Mouse (Mus musculus) retina, embryonic 14.5 days (tissue): ENCODE measurements around the gene Fbxl8.
A peak's percentile ranks its signal among the peaks of the same experiment; 100 is the strongest.

Source experiments
- DNase-seq: peaks from one replicate; pipeline ENCODE4 v3.0.0-alpha.2; 2015; ENCODE audit warnings: low spot score

The Fbxl8 gene

DNA sequence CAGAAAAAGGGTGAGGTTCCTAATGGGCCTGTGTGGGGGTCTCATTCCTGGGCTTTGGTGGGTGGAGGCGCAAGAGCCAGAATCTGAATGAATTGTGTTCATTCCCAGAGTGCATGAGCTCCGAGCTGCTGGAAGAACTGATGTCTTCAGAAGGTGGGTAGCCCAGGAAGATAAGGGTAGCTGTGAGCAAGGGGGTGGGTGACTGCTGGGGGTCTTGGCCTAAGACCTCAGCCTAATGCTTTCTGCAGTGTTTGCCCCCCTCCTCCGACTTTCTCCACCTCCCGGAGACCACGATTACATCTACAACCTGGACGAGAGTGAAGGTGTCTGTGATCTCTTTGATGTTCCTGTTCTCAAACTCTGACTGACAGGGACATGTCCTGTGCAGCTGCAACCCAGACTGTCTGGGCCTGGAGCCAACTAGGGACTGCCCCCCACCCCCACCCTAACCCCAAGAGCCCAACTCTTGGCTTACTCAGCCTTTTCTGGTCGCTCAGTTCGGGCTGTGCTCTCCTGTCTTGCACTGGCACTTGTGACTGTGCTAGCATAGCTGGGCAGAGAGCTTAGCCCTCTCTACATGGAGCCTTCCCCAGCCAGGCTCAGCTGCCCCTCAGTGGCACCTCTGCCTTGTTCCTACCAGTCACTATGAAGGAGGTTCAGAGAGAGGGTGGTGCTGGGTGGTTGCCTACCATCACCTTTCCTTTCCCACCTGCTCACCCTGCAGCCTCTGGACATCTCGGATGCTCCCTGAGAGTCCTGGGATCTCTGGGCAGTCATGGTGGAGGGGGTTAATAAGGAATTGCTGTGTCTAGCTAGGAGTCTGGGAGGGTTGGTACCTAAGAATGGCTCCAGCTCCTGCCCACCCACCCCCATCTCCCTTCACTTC lies 40.1 kb downstream of the Fbxl8 start:
- DNase-seq: no peak

DNA sequence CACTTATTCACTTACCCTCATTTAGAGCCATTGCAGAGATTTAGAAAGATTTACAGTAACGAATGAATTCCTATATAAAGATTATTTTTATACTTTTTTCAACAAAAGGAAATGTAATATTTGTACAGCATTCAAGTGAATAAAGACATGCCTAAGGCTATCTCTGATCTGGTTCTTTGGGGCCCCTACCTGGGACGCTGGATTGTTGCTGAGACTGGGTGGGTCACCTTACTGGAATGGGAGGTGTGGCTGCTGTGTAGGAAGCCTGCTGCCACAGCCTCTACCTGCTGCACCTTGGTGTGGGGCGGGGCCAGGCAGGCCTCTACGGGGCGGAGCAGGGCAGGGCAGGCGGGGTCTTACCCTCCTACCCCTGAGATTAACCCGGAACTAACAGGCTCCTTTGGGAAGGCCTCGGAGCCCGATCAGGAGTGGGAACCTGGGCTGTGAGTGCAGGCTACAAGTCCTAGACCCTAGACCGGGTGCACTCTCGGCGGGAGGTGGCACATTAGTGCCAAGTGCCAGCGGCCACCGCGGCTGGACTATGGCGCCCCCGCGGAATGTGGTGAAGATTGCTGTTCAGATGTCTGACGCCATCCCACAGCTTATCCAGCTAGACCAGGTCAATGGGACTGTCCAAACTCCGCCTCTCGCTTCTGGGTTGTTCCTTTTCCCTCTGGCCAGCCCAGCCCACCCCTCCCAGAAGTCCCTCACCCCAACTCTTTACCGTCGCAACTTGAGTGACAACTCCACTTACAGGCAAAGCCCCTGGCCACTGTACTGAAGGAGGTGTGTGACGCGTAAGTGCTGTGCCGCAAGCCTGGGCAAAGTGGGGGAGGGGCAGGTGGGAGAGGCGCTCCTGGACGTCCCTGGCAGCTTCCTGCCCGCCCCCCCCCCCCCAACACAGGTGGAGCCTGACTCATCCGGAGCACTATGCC lies 41.0 kb downstream of the Fbxl8 start, which contains the start of gene Elmo3:
Elmo3 (plus strand) TSS at position 391 of the 935 bp plus-strand sequence.
- peak; percentile 44 for DNase-seq

DNA sequence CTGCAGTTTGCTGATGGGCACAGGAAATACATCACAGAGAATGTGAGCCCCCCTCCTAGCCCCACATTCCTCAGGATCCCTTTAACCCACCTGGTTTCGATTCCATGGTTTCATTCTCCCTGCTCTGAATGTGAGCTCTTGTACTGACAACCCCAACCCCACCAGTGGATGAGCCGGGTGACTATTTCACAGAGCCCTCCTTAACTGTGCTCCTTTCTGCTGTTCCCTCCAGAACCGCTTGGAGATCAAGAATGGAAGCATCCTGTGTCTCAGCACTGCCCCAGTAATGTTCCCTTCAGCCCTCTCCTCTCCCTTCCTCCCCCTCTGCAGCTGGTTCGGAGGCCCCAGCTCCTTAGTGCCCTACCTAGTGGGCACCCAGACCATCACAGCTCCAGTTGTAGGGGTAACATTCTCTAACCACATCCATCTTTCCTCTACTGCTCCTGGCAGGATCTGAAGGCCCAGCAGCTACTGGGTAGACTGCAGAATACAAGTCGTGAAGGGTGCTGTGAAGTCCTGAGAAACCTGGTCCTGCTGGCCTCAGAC lies 41.8 kb downstream of the Fbxl8 start:
- no peak for DNase-seq

DNA sequence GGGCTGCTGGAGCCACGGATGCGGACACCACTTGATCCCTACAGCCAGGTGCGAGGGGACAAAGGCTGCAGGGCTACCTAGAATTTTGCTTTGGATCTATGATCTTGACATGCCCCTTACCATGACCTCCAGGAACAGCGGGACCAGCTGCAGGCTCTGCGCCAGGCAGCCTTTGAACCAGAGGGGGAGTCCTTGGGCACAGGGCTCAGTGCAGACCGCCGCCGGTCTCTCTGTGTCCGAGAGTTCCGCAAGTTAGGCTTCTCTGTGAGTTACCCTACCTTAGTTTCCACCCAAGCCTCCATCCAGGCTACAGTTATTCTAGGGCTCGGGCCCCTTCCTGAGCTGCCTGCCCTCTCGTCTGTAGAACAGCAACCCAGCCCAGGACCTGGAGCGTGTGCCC lies 43.2 kb downstream of the Fbxl8 start:
- DNase-seq: no peak

DNA sequence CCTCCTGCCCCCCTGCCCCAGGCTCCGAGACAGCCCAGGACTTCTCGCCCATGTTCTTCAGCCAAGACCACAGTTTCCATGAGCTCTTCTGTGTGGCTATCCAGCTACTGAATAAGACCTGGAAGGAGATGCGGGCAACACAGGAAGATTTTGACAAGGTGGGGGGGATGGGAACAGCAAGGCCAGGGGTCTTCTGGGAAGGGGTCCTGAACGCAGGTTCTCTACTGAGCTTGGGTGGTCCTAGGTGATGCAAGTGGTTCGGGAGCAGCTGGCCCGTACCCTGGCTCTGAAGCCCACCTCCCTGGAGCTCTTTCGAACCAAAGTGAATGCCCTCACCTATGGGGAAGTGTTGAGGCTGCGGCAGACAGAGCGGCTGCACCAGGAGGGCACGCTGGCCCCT lies 44.0 kb downstream of the Fbxl8 start:
- DNase-seq: no peak

DNA sequence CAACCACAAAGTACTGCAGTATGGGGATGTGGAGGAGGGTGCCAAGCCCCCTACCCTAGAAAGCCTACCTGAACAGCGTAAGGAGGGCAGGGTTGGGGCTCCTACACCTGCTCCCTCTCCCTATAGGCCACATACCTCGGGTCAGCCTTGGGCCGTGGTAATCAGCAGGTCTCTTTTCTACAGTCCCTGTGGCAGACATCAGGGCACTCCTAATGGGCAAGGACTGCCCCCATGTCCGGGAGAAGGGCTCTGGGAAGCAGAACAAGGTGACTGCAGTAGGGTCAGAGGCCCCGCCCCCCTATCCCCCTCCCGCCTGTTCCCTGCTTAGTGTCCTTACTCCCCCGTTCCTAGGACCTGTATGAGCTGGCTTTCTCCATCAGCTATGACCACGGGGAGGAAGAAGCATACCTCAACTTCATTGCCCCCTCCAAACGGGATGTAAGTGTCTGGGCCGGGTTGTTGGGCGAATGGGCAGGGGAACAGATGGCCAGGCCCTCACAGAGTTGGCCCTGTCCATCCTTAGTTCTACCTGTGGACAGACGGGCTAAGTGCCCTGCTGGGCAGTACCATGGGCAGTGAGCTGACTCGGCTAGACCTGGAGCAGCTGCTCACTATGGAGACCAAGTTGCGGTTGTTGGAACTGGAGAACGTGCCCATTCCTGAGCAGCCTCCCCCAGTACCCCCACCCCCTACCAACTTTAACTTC lies 44.8 kb downstream of the Fbxl8 start:
- DNase-seq: no peak

DNA sequence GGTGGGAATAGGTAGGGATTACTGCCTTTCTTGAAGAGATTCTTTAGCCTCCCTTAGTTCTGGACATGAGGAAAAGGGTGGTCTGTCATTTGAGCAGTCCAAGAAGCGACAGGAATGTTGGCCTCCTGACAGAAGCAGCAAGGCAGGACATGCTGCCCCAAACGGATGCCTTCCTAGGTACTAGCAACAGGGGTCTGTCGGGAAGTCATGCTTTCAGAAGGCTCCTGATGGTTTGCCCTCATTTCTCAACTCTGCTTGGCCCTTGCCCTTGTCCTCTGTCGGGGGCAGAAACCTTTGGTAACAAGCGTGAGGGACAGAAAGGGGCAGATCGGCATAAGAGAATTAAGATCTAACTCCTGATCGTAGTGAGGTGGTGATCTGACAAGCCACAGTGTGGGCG lies 45.7 kb downstream of the Fbxl8 start:
- DNase-seq: no peak

DNA sequence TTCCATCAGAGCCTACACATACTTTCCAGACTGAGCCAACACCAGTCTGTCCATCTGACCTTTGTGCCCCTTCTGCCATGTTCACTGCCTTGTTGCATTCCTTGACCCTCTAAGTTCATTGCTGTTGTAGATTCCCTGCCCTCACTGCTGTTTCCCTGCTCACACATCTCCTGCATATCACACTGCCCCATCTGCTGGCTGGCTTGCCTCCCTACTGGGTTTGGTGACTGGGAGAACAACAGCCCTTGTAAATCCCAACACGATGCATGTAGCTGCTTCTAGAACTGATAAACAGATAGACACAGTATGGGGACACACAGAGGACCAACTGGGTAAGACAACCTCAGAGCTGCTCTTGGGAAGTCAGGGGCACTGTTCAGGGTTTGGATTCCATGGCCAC lies 47.3 kb downstream of the Fbxl8 start:
- no peak for DNase-seq

DNA sequence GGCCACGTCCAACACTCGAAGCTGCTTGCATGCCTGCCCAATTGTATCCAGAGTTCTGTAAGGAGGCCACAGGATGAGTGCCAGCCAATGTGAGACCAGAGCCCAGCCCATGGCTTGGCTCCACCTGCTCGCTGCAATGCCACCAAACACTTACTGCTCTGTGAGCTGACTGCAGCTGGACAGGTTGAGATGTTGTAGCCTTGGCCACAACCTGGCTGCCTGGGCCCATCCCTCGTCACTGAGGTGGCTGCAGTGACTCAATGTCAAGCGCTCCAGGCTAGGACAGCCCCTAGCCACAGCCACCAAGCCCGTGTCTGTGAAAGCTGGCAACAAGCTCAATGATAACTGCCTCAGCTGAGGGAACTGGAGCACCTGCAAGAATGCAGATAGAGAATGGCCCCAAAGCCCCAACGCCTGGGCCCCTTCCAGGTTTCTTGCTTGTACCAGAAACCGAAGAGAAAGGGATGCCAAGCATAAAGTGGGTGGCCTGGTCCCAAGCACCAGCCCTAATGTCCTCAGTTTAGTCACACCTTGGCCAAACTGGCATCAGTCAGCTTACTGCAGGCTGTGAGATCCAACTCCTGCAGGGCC lies 48.5 kb downstream of the Fbxl8 start:
- no peak for DNase-seq

DNA sequence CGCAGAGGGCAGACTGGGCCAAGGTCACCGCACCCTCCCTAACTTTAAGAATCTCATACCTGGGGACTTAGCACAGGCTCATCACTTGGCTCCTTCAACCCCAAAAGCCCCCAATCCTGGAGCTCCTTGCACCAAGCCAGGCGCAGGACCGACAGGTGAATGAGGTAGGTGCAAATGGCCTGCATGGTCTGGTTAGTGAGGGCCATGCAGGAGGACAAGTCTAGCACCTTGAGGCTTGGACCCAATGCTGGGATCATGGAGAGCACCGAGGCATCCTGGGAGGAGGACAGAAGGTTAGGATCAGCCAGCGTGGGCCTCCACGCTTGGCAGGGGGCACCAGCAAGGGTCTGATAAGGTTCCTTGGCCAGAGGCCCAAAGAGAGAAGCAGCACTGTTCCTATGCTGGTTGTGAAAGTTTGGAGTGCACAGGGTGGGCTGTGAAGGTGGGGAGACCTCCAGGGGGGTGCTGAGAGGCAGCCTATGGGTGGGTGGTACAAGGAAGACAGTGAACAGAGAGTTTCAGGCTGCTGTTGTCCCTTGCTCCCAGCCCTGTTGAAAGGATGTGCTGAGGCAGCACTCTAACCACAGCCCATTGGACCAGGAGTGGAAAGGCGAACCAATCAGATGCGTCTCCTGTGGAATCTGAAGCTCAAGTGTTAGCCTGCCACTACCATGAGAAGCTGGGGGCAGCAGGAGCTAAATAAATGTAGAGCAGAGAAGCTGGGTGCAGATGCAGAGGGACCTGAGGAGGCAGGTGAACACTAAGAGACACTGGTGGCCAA lies 49.4 kb downstream of the Fbxl8 start:
- DNase-seq: no peak

DNA sequence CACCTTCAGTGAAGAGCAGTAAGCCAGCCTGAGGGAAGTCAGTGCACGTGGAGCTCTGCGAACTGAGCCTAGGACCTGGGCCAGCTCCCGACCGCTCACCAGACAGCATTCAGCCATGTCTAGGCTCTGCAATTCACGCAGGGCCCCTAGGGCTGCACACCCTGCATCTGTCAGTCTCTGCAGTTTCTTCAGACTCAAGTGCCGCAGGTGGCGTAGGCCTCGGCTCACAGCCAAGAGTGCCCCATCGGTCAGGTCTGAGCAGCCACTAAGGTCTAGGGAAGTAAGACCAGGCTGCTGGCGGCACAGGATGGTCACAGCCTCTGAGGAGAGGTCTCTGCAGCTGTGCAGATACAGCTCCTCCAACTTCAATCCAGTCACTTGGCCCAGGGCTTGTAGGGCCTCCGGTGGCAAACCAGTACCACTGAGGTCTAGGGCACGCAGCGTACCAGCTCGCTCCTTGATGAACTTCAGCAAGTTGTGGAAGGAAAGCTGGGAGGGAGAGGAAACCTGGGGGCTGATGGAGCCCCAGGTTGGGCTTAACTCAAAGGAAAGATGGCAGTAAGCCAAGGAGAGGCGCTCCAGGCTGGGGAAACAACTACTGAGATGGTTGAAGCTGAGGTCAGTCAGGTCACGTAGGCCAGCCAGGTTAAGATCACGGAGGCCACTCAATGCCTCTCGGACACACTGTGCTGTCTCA lies 50.8 kb downstream of the Fbxl8 start:
- DNase-seq: no peak

DNA sequence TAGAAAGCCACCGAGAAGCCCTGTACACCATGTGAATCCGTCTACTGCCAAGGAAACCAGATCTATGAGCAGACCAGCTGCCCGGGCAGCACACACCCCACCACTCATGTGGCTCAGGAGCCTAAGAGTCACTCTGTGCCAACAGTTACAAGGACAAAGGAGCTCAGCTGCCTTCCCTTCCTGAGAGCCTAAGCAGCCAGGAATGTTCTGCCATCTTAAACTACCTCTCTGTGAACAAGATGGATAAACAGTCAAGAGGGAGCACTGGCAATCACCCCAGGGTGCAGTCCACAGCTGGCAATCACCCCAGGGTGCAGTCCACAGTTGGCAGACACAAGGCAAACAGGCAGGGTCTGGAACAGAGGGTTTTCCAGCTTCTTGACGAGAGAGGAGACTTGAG lies 53.5 kb downstream of the Fbxl8 start:
- no peak for DNase-seq

DNA sequence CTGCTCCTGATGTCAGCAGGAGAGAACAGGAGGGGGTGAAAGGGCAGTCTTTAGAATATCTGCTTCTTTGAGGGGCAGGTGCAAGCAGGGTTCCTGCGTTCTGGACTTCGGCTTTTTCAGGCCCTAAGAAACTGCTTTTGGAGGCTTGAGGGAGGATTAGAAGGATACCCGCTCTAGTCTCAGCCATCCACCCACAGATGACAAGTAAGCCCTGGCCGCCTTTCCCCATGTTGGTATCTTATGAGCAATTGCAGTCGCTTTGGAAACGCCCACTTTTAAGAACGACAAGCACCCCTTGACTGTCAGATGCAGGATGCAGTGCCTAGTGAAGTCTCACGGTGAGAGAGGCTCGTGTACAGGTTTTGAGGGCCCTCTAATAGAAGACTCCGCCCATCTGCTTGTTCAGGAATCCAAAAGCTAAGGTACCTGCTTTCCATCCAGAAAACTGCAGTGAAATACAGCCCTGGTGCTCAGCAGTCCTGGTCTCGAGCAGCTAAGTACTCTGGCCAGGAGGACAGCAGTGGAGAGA lies 54.3 kb downstream of the Fbxl8 start:
- DNase-seq: no peak
